Mouse (Mus musculus) hindbrain, embryonic 10.5 days (tissue): Measurements from ENCODE around the gene Cks1brt. TPM values are rescaled to one million over a fixed set of nuclear protein-coding genes. Genes with fewer than 3 reads are reported as not detected.

Experiments
- DNase-seq: peaks from one replicate; pipeline ENCODE4 v3.0.0-alpha.2; 2017; ENCODE audit warnings: low spot score
- H3K27ac ChIP-seq: fragments of 300-500 bp; sonication (generic); 2 replicates; pipeline ENCODE4 v1.5.1; 2016; ENCODE audit warnings: mild to moderate bottlenecking, moderate library complexity
- H3K27me3 ChIP-seq: fragments of 300-500 bp; sonication (generic); 2 replicates; pipeline ENCODE4 v1.6.1; 2016; ENCODE audit warnings: mild to moderate bottlenecking; ENCODE audit not compliant: poor library complexity, insufficient read depth, severe bottlenecking
- H3K36me3 ChIP-seq: fragments of 300-500 bp; sonication (generic); 2 replicates; pipeline ENCODE4 v1.6.1; 2016; ENCODE audit warnings: mild to moderate bottlenecking, moderate library complexity
- H3K4me1 ChIP-seq: fragments of 300-500 bp; sonication (generic); replicated peaks from 2 replicates; pipeline ENCODE4 v1.6.1; 2016; ENCODE audit warnings: mild to moderate bottlenecking
- H3K4me3 ChIP-seq: fragments of 300-500 bp; sonication (generic); 2 replicates; pipeline ENCODE4 v1.5.1; 2016; ENCODE audit warnings: mild to moderate bottlenecking, moderate library complexity
- H3K9me3 ChIP-seq: fragments of 300-500 bp; sonication (generic); 2 replicates; pipeline ENCODE4 v1.6.1; 2016; ENCODE audit warnings: mild to moderate bottlenecking, moderate library complexity
- WGBS: fragments of 180-500 bp; shearing (Covaris S2); methylation state at CpG from one replicate; pipeline ENCODE4 v1.1.7; 2016; 5-methylcytosine and 5-hydroxymethylcytosine counted together
- polyA plus RNA-seq: library from polyadenylated mRNA; unstranded; fragments of >200 nt; fragmentation: Nextera tagmentation; extraction: Ambion mirVana; gene quantifications from 2 replicates; pipeline ENCODE4 v1.2.1, GENCODE M21; 2016

The Cks1brt gene
- polyA plus RNA-seq, 1 experiment from 2014 or later, result not detected

DNA sequence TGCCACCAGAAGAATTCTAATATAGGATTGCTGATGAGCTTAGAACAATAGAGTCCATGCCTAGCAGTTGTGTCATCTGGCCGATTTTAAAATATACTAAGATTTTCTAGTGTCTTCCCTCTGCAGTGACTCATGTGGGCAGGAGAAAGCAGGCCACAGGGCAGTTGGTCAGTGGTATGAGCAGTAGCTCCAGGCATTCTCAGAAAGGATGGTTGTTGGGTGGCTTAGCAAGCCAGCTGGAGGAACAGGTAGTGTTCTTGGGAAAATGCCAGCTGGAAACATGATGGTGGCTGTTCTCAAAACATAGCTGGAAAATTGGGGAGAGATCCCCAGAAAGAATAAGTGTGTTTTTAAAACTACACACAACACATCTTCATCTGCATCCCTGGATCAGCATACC is 40.6 kb downstream of the Cks1brt start:
- Histone ChIP-seq H3K27ac (no peak overlapping the region), H3K4me3 (no peak overlapping the region), H3K27me3 (no peaks in the 10 kb centered on the region), H3K36me3 (no peaks in the 10 kb centered on the region), H3K4me1 (no peaks in the 10 kb centered on the region), H3K9me3 (peaks cover 10% of the 10 kb centered on the region; the same call in 1 of the 2 replicates)
- WGBS, result 80% methylated on average over 1 of the region's 1 CpGs
- DNase-seq, result no peak

DNA sequence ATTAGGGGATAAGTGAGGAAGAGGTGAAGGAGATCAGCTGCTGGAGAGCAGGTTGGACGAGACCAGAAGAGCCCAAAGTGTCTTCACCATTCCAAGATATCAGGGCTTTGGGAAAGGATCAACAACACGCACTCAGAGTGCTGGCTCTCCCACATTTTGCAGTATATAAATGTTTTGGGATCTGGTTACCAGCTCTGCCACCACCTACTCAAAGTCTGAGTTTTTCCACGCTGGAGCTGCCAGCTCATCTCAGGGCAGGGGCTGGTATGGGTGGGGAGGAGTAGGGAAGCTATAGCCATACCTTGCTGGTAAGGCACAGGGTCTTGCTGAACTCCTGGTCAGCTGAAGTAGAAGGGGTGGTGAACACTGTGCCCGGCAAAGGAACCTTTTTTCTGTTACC is 68.5 kb downstream of the Cks1brt start:
- H3K36me3 ChIP-seq, result no peaks in the 10 kb centered on the region
- no peaks in the 10 kb centered on the region for H3K4me1 ChIP-seq
- no peaks in the 10 kb centered on the region for H3K27me3 ChIP-seq
- H3K9me3 ChIP-seq, result no peaks in the 10 kb centered on the region
- no peak overlapping the region for H3K27ac ChIP-seq
- H3K4me3 ChIP-seq, result no peak overlapping the region
- 83% methylated on average over 4 of the region's 4 CpGs for WGBS
- no peak for DNase-seq

DNA sequence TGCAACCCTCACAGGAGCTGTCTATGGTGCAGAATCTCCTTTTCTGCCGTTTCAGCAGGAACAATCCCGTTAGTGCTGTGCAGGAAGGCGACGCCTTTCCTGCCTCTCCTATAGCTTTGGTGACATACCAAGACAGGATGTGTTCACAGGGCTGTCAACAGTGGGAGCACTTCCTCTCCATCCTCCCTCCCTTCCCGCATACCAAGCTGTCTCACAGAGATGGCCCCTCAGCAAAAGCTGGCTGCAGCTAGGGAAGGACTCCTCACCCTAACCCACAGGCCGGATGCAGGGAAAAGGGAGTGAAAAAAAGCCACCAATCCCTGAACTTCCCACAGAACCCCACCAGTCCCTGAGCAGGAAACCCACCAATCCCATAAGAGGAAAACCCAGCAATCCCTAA is 69.3 kb downstream of the Cks1brt start:
- DNase-seq, result no peak
- Histone ChIP-seq H3K27ac (no peak overlapping the region; the same call in 1 of the 2 replicates), H3K9me3 (no peaks in the 10 kb centered on the region), H3K27me3 (no peaks in the 10 kb centered on the region), H3K4me3 (no peak overlapping the region), H3K4me1 (no peaks in the 10 kb centered on the region), H3K36me3 (no peaks in the 10 kb centered on the region)
- WGBS, result 50% methylated on average over 6 of the region's 6 CpGs

Other genes with a start within 250 kb of the Cks1brt start
- 18.2 and 21.5 TPM in 2 replicates for gene Klf1, start 250.0 kb upstream of the Cks1brt start, polyA plus RNA-seq
- gene Dnase2a, start 243.4 kb upstream of the Cks1brt start, polyA plus RNA-seq, result 5.8 and 6.6 TPM in 2 replicates
- 5.0 and 12.7 TPM in 2 replicates for gene Mast1, start 214.6 kb upstream of the Cks1brt start, polyA plus RNA-seq
- 0.55 and 0.88 TPM in 2 replicates for gene Rtbdn, start 204.9 kb upstream of the Cks1brt start, polyA plus RNA-seq
- gene Gm49661, start 182.5 kb upstream of the Cks1brt start, polyA plus RNA-seq, result not detected in 2 replicates
- 1,241 and 1,456 TPM in 2 replicates for gene Prdx2, start 182.3 kb upstream of the Cks1brt start, polyA plus RNA-seq
- 137 and 146 TPM in 2 replicates for gene Rnaseh2a, start 182.2 kb upstream of the Cks1brt start, polyA plus RNA-seq
- 6.5 and 8.7 TPM in 2 replicates for gene Junb, start 173.2 kb upstream of the Cks1brt start, polyA plus RNA-seq
- gene Hook2, start 161.3 kb upstream of the Cks1brt start, polyA plus RNA-seq, result 14.5 and 16.8 TPM in 2 replicates
- gene Best2, start 137.4 kb upstream of the Cks1brt start, polyA plus RNA-seq, result not detected in 2 replicates
- gene Asna1, start 126.6 kb upstream of the Cks1brt start, polyA plus RNA-seq, result 162 and 176 TPM in 2 replicates
- 149 and 164 TPM in 2 replicates for gene Trir, start 125.1 kb upstream of the Cks1brt start, polyA plus RNA-seq
- 27.4 and 28.4 TPM in 2 replicates for gene Tnpo2, start 115.0 kb upstream of the Cks1brt start, polyA plus RNA-seq
- 28.0 and 33.4 TPM in 2 replicates for gene Fbxw9, start 91.9 kb upstream of the Cks1brt start, polyA plus RNA-seq
- 0.86 and 1.0 TPM in 2 replicates for gene Gm5741, start 83.9 kb upstream of the Cks1brt start, polyA plus RNA-seq
- gene Dhps, start 80.2 kb upstream of the Cks1brt start, polyA plus RNA-seq, result 73.7 and 75.2 TPM in 2 replicates
- gene Wdr83os, start 71.2 kb upstream of the Cks1brt start, polyA plus RNA-seq, result 134 and 136 TPM in 2 replicates
- 63.4 TPM in 2 replicates for gene Wdr83, start 70.6 kb upstream of the Cks1brt start, polyA plus RNA-seq
- 19.8 and 23.1 TPM in 2 replicates for gene Man2b1, start 68.7 kb upstream of the Cks1brt start, polyA plus RNA-seq
- 0.81 and 1.7 TPM in 2 replicates for gene Zfp791, start 28.8 kb upstream of the Cks1brt start, polyA plus RNA-seq
- not detected in 2 replicates for gene Olfr371, start 74.1 kb downstream of the Cks1brt start, polyA plus RNA-seq
- 127 and 145 TPM in 2 replicates for gene Orc6, start 147.7 kb downstream of the Cks1brt start, polyA plus RNA-seq
- gene Vps35, start 147.9 kb downstream of the Cks1brt start, polyA plus RNA-seq, result 147 and 153 TPM in 2 replicates
- 1.2 and 1.3 TPM in 2 replicates for gene Mylk3, start 234.4 kb downstream of the Cks1brt start, polyA plus RNA-seq